Mouse (Mus musculus) heart, adult 2 months (tissue): ENCODE measurements around the gene Zp2. TPM values are rescaled to one million over a fixed set of nuclear protein-coding genes. Genes with fewer than 3 reads are reported as not detected.

Experiments
- DNase-seq, 2 experiments: peaks; one replicate each; pipeline ENCODE4 v3.0.0; 2021
- H3K27ac ChIP-seq: fragments of 200-600 bp; 2 replicates; pipeline ENCODE4 v1.8.1; 2022
- H3K27me3 ChIP-seq: fragments of 200-500 bp; 2 replicates; pipeline ENCODE4 v1.6.1; 2012; ENCODE audit warnings: mild to moderate bottlenecking, low read length, inconsistent platforms, mixed read lengths; ENCODE audit not compliant: control insufficient read depth, insufficient read depth
- H3K36me3 ChIP-seq: fragments of 200-500 bp; 2 replicates; pipeline ENCODE4 v1.6.1; 2012; ENCODE audit warnings: low read length, inconsistent platforms; ENCODE audit not compliant: control insufficient read depth, insufficient read depth
- H3K4me1 ChIP-seq: fragments of 200-500 bp; 2 replicates; pipeline ENCODE4 v1.6.1; 2011; ENCODE audit warnings: low read length; ENCODE audit not compliant: control insufficient read depth, insufficient read depth
- H3K4me3 ChIP-seq: fragments of 200-600 bp; 2 replicates; pipeline ENCODE4 v1.8.1; 2022
- H3K79me2 ChIP-seq: fragments of 200-500 bp; replicated peaks from 2 replicates; pipeline ENCODE4 v1.6.1; 2012; ENCODE audit warnings: mild to moderate bottlenecking, inconsistent platforms, low read length, moderate library complexity, mixed read lengths; ENCODE audit not compliant: control insufficient read depth, insufficient read depth
- H3K9ac ChIP-seq: fragments of 200-500 bp; 2 replicates; pipeline ENCODE4 v1.6.1; 2012; ENCODE audit warnings: low read depth, mild to moderate bottlenecking, control low read depth, inconsistent platforms, low read length, mixed read lengths
- CTCF ChIP-seq: fragments of 200-600 bp; IDR thresholded peaks from 2 replicates; pipeline ENCODE4 v1.8.1; 2022; ENCODE audit warnings: antibody characterized with exemption, mild to moderate bottlenecking, moderate library complexity
- EP300 ChIP-seq: fragments of 200-500 bp; IDR thresholded peaks from 2 replicates; pipeline ENCODE4 v1.6.1; 2011; ENCODE audit warnings: low read depth, low read length, control low read depth; ENCODE audit not compliant: insufficient read depth
- POLR2A ChIP-seq: fragments of 200-500 bp; IDR thresholded peaks from 2 replicates; pipeline ENCODE4 v1.6.1; 2011; ENCODE audit warnings: mild to moderate bottlenecking, low read depth, low read length, control low read depth; ENCODE audit not compliant: insufficient read depth
- WGBS: fragments of 180-500 bp; shearing (Covaris S2); methylation state at CpG from one replicate; pipeline ENCODE4 v1.1.7; 2018; 5-methylcytosine and 5-hydroxymethylcytosine counted together
- intact Hi-C: fragments of 180-260 bp; cut with DNase I; formaldehyde crosslinking; loops from one replicate; pipeline ENCODE4 v1.15.1; 2025
- polyA plus RNA-seq: library from polyadenylated mRNA; depleted of rRNA; stranded (reverse); fragments of >200 nt; gene quantifications from 2 replicates; pipeline ENCODE4 v1.2.3, GENCODE M21; 2012
- total RNA-seq, 2 experiments: library from RNA; stranded (reverse); gene quantifications; 2 replicates each; pipeline ENCODE4 v1.2.3; 2021

Zp2 gene
- total and polyA plus RNA-seq, 3 experiments = 0.29 to 0.76 (median 0.41) TPM

- TF ChIP-seq CTCF (no peak), EP300 (no peak), POLR2A (no peak)
- intact Hi-C loops = no loop called here
- Histone ChIP-seq H3K4me1 (no peaks in the 10 kb centered on the region), H3K36me3 (no peaks in the 10 kb centered on the region), H3K9ac (no peak overlapping the region), H3K27me3 (no peaks in the 10 kb centered on the region), H3K27ac (no peak overlapping the region), H3K4me3 (no peak overlapping the region), H3K79me2 (no peaks in the 10 kb centered on the region)
- DNase-seq = no peak
These were observed 37.8 kb upstream of the Zp2 start for GRCm38 (mm10) chr7:120182891-120183290.

GRCm38 (mm10) chr7:120181401-120182230 lies 36.5 kb upstream of the Zp2 start:
- Histone ChIP-seq H3K79me2 (no peaks in the 10 kb centered on the region), H3K27ac (no peak overlapping the region), H3K36me3 (no peaks in the 10 kb centered on the region), H3K9ac (no peak overlapping the region), H3K27me3 (no peaks in the 10 kb centered on the region), H3K4me3 (no peak overlapping the region), H3K4me1 (no peaks in the 10 kb centered on the region)
- intact Hi-C loops = no loop called here
- 87% methylated on average over 4 of the region's 4 CpGs for WGBS
- TF ChIP-seq EP300 (no peak), CTCF (no peak), POLR2A (no peak)
- DNase-seq = no peak

DNA sequence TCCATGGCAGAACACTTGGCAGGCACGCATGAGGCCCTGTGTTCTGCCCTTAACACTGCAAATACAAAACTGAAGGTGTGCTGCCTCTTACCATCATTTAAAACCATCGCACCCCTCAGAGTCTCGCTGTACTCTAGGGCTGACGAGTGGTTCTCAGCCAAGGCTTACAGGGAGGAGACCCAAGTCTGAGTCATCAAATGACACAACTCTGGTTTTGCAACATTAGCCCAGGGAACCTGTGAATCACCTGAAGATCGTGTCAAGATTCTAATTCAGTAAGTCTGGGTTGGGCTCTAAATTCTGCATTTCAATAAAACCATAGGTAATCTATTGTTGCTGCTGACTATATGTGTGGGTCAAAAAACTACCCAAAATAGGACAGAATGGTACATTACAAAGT lies 35.5 kb upstream of the Zp2 start:
- no peak overlapping the region for H3K4me3 ChIP-seq
- H3K4me1 ChIP-seq = no peaks in the 10 kb centered on the region
- H3K27ac ChIP-seq = no peak overlapping the region
- H3K27me3 ChIP-seq = no peaks in the 10 kb centered on the region
- intact Hi-C loops = no loop called here
- H3K36me3 ChIP-seq = no peaks in the 10 kb centered on the region
- 75% methylated on average over 5 of the region's 5 CpGs for WGBS
- H3K79me2 ChIP-seq = no peaks in the 10 kb centered on the region
- no peak overlapping the region for H3K9ac ChIP-seq
- no peak for DNase-seq
- no peak for TF ChIP-seq EP300
- no peak for TF ChIP-seq POLR2A

DNA sequence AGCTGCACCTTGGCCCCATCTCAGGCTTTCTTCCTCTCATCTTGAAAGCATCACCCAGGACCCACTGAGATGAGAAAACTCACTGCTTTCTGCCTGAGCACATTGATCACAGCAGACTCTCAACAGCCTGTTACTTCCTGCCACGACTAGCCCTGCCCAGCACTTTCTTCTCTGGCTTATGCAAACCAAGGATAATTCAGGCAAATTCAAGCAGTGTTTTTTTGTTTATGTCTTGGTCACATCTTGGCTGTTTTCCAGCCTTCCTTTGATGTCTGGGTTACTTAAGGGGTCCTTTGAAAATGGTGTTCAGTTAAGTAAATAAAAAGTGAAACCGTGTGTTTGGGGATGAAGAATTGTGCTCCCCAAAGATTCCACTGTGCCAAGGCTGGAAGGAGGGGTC lies 33.8 kb upstream of the Zp2 start:
- no peak for DNase-seq
- H3K79me2 ChIP-seq = no peaks in the 10 kb centered on the region
- TF ChIP-seq POLR2A = no peak
- TF ChIP-seq EP300 = no peak
- no peak for TF ChIP-seq CTCF
- H3K4me3 ChIP-seq = no peak overlapping the region
- no peaks in the 10 kb centered on the region for H3K4me1 ChIP-seq
- 21% methylated on average over 2 of the region's 2 CpGs for WGBS
- no peak overlapping the region for H3K27ac ChIP-seq
- H3K27me3 ChIP-seq = no peaks in the 10 kb centered on the region
- intact Hi-C loops = no loop called here
- no peaks in the 10 kb centered on the region for H3K36me3 ChIP-seq
- no peak overlapping the region for H3K9ac ChIP-seq

DNA sequence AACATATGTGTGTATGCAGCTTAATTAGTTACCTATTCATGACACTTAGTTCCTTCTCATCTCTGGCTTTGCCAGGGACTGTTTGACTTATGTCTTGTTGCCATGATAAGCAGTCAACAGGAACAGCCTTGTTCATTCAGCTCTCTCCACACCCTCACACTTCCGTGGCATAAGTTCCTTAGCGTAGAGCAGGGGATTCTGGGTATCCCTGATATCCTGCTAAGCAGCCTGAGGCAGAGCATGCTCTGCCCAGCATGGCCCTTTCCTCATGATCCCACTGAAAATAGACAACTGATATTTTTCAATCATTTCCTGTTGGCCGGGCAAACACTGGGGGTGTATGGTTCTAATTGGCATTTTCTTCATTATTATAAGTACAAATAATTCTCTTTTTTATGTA lies 32.5 kb upstream of the Zp2 start:
- Histone ChIP-seq H3K27ac (no peak overlapping the region), H3K79me2 (no peaks in the 10 kb centered on the region), H3K36me3 (no peaks in the 10 kb centered on the region), H3K4me3 (no peak overlapping the region), H3K27me3 (no peaks in the 10 kb centered on the region), H3K4me1 (no peaks in the 10 kb centered on the region), H3K9ac (no peak overlapping the region)
- intact Hi-C loops = no loop called here
- TF ChIP-seq POLR2A (no peak), EP300 (no peak), CTCF (no peak)
- DNase-seq = no peak
- 55% methylated on average over 3 of the region's 3 CpGs for WGBS

GRCm38 (mm10) chr7:120174723-120175504 lies 29.8 kb upstream of the Zp2 start:
- WGBS = 74% methylated on average over 11 of the region's 11 CpGs
- Histone ChIP-seq H3K36me3 (no peaks in the 10 kb centered on the region), H3K4me1 (no peaks in the 10 kb centered on the region), H3K79me2 (no peaks in the 10 kb centered on the region), H3K9ac (no peak overlapping the region), H3K4me3 (no peak overlapping the region), H3K27ac (no peak overlapping the region), H3K27me3 (no peaks in the 10 kb centered on the region)
- intact Hi-C loops = no loop called here
- no peak for DNase-seq
- TF ChIP-seq EP300 = no peak
- no peak for TF ChIP-seq CTCF
- no peak for TF ChIP-seq POLR2A
